8 mouse cellular contexts compared by ENCODE assay signal in genomic region chr11:85270631-85271030, GRCm38 (mm10). TPM values are rescaled to one million over a fixed set of nuclear protein-coding genes. Genes with fewer than 3 reads are reported as not detected.
DNase-seq lines count a peak whose midpoint lies in the region; ATAC-seq and TF ChIP-seq lines count a peak whose summit lies in the region.

No protein-coding gene starts in this region.

- no peaks in the 10 kb centered on the region for H3K27me3 ChIP-seq in neural tube, embryonic 15.5 days (replicated peaks)

- H3K36me3 ChIP-seq in neural tube, embryonic 15.5 days, result no peaks in the 10 kb centered on the region

- no peak overlapping the region for H3K4me2 ChIP-seq in neural tube, embryonic 15.5 days

- ATAC-seq in neural tube, embryonic 15.5 days (ENCODE audit: low FRiP score), result no peak
- ATAC-seq in megakaryocyte-erythroid progenitor cell, adult 5-6 weeks (replicated peaks; ENCODE audit: low FRiP score, low TSS enrichment, poor library complexity, severe bottlenecking), result peak; percentile 67; the same call in 1 of the 2 replicates

- TF ChIP-seq CTCF in gastrocnemius, adult 2 months (IDR thresholded peaks at IDR 0.05), result peak; percentile 67

- H3K9ac ChIP-seq in neural tube, embryonic 15.5 days (replicated peaks), result no peak overlapping the region

- peak; percentile 28 for DNase-seq in gastrocnemius, adult 2 months
- no peak for DNase-seq in gastrocnemius, adult 8-10 months (ENCODE audit: low spot score in 2 of 2)
- DNase-seq in neural tube, embryonic 10.5 days (ENCODE audit: extremely low spot score, low spot score), result peak; percentile 56
- DNase-seq in c-Kit-negative CD71-positive TER-119-positive erythroid progenitor cells, embryonic 14.5 days (ENCODE audit: low read depth, low spot score), result peak; percentile 66
- peak; percentile 61 for DNase-seq in hindlimb bud, embryonic 11.5 days (ENCODE audit: extremely low spot score, low read depth, low spot score)
- peak; percentile 68 for DNase-seq in thymus, postnatal 25 days

- H3K9me3 ChIP-seq in neural tube, embryonic 15.5 days (replicated peaks), result no peaks in the 10 kb centered on the region

- no peaks in the 10 kb centered on the region for H3K4me1 ChIP-seq in neural tube, embryonic 15.5 days

- H3K4me3 ChIP-seq in gastrocnemius, adult 2 months, result no peak overlapping the region
- H3K4me3 ChIP-seq in neural tube, embryonic 15.5 days (replicated peaks), result no peak overlapping the region

- H3K27ac ChIP-seq in gastrocnemius, adult 2 months, result no peak overlapping the region
- no peak overlapping the region for H3K27ac ChIP-seq in neural tube, embryonic 15.5 days (replicated peaks)

- WGBS in neural tube, embryonic 15.5 days, result 58% methylated on average over 3 of the region's 3 CpGs

- intact Hi-C loops in gastrocnemius, adult 2 months (cut with DNase I), result no loop called here

RNA-seq across cellular contexts. Expression of gene Appbp2, which starts 35.7 kb away (rescaled TPM):
- total RNA-seq in gastrocnemius, adult 2 months (2021), result 10 to 100 TPM in 1 of 2 experiments, 1 to 10 TPM in 1; 8.1 to 10.8 TPM
- total RNA-seq in gastrocnemius, adult 8-10 months (2022), result 1 to 10 TPM; 7.6 to 8.0 (median 7.7) TPM
- 46.7 and 47.0 TPM in 2 replicates for polyA plus RNA-seq in neural tube, embryonic 15.5 days (2015; fragmentation: Nextera tagmentation; extraction: Ambion mirVana)
- 23.2 and 25.6 TPM in 2 replicates for total RNA-seq in megakaryocyte-erythroid progenitor cell, adult 5-6 weeks (2014; fragmentation: Nextera tagmentation)
- 28.6 and 30.0 TPM in 2 replicates for total RNA-seq in megakaryocyte-erythroid progenitor cell, adult 5-6 weeks (2017)

RNA-seq across cellular contexts. Expression of gene Ppm1d, which starts 40.4 kb away (rescaled TPM):
- 1 to 10 TPM; 5.6 to 6.5 TPM for total RNA-seq in gastrocnemius, adult 2 months (2021)
- 1 to 10 TPM; 4.4 to 6.4 (median 5.0) TPM for total RNA-seq in gastrocnemius, adult 8-10 months (2022)
- polyA plus RNA-seq in neural tube, embryonic 15.5 days (2015; fragmentation: Nextera tagmentation; extraction: Ambion mirVana), result 16.0 and 16.5 TPM in 2 replicates
- 19.6 and 22.9 TPM in 2 replicates for total RNA-seq in megakaryocyte-erythroid progenitor cell, adult 5-6 weeks (2014; fragmentation: Nextera tagmentation)
- 11.2 and 16.0 TPM in 2 replicates for total RNA-seq in megakaryocyte-erythroid progenitor cell, adult 5-6 weeks (2017)

Comparison
In these comparisons a context has a peak if more than half of its experiments do, and no peak if none do; other contexts are left out.
1. DNase-seq: peak in gastrocnemius, adult 2 months (single experiment), neural tube, embryonic 10.5 days (single experiment), c-Kit-negative CD71-positive TER-119-positive erythroid progenitor cells, embryonic 14.5 days (single experiment), hindlimb bud, embryonic 11.5 days (single experiment) and thymus, postnatal 25 days (single experiment); none in gastrocnemius, adult 8-10 months (0 of 2).